Mouse (Mus musculus) hindbrain, embryonic 16.5 days (tissue): ENCODE measurements at regions not wholly inside any gene's neighbourhood (a gene's known extent, or its start where the extent isn't known, plus 50 kb on each side); places are given as distances from the start of the nearest gene placed in this dataset.

Experiments used
- ATAC-seq: fragments of 200-750 bp; cut with Nextera tagmentation; 2 replicates; pipeline ENCODE4 v1.8.0; 2017; ENCODE audit warnings: moderate TSS enrichment, moderate library complexity
- H3K27ac ChIP-seq: fragments of 300-500 bp; sonication (generic); 2 replicates; pipeline ENCODE4 v1.5.1; 2014; ENCODE audit warnings: low read depth, mild to moderate bottlenecking, control low read depth, low read length, moderate library complexity
- H3K27me3 ChIP-seq: fragments of 300-500 bp; sonication (generic); replicated peaks from 2 replicates; pipeline ENCODE4 v1.6.1; 2014; ENCODE audit warnings: low read length; ENCODE audit not compliant: control insufficient read depth, insufficient read depth
- H3K36me3 ChIP-seq: fragments of 300-500 bp; sonication (generic); 2 replicates; pipeline ENCODE4 v1.6.1; 2014; ENCODE audit warnings: mild to moderate bottlenecking, low read length, moderate library complexity, mixed read lengths; ENCODE audit not compliant: control insufficient read depth, insufficient read depth
- H3K4me1 ChIP-seq: fragments of 300-500 bp; sonication (generic); 2 replicates; pipeline ENCODE4 v1.6.1; 2014; ENCODE audit warnings: low read depth, low read length; ENCODE audit not compliant: control insufficient read depth, insufficient read depth
- H3K4me2 ChIP-seq: fragments of 300-500 bp; sonication (generic); 2 replicates; pipeline ENCODE4 v1.6.1; 2014; ENCODE audit warnings: mild to moderate bottlenecking, low read length, control low read depth, moderate library complexity
- H3K4me3 ChIP-seq: fragments of 300-500 bp; sonication (generic); 2 replicates; pipeline ENCODE4 v1.5.1; 2014; ENCODE audit warnings: mild to moderate bottlenecking, low read length, control low read depth, moderate library complexity
- H3K9ac ChIP-seq: fragments of 300-500 bp; sonication (generic); 2 replicates; pipeline ENCODE4 v1.6.1; 2014; ENCODE audit warnings: low read depth, mild to moderate bottlenecking, control low read depth, low read length, moderate library complexity
- H3K9me3 ChIP-seq: fragments of 300-500 bp; sonication (generic); 2 replicates; pipeline ENCODE4 v1.6.1; 2014; ENCODE audit warnings: mild to moderate bottlenecking, low read length, moderate library complexity; ENCODE audit not compliant: control insufficient read depth
- WGBS: fragments of 180-500 bp; shearing (Covaris S2); extraction: QIAGEN DNeasy Blood & Tissue Kit; methylation state at CpG from one replicate; pipeline ENCODE4 v1.1.7; 2014; 5-methylcytosine and 5-hydroxymethylcytosine counted together

GRCm38 (mm10) chr9:82760682-82761468, 68.5 kb upstream of the Irak1bp1 start:
- no peak overlapping the region for H3K4me2 ChIP-seq
- 91% methylated on average over 9 of the region's 9 CpGs for WGBS

DNA sequence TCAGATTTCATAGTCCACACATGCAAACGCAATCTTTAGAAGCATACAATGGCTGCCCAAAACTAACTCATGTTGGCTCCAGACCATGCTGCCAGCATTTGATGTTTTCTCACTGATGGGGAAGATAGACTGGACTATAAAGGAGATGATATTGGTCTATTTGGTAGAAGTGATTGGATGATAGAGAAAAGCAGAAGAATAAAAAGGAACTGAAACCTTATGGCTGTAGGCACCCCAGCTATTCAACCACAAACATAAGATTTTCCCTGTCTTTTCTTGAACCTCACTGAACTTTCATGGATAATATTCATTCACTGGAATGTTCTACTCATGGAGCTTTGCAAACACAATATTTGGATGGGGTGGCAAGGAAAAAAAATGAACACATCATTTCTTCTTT, 65.7 kb upstream of the Irak1bp1 start:
- WGBS, result 90% methylated on average over 1 of the region's 1 CpGs
- H3K4me1 ChIP-seq, result no peaks in the 10 kb centered on the region
- H3K9me3 ChIP-seq, result no peaks in the 10 kb centered on the region
- H3K4me2 ChIP-seq, result no peak overlapping the region
- H3K27me3 ChIP-seq, result no peaks in the 10 kb centered on the region
- no peak overlapping the region for H3K4me3 ChIP-seq
- no peak for ATAC-seq
- no peaks in the 10 kb centered on the region for H3K36me3 ChIP-seq
- H3K27ac ChIP-seq, result no peak overlapping the region
- no peak overlapping the region for H3K9ac ChIP-seq

More at GRCm38 (mm10) chr9:82760682-82761468, 68.5 kb upstream of the Irak1bp1 start:
- Histone ChIP-seq H3K9ac (no peak overlapping the region), H3K4me3 (no peak overlapping the region), H3K27me3 (no peaks in the 10 kb centered on the region), H3K4me1 (no peaks in the 10 kb centered on the region), H3K36me3 (no peaks in the 10 kb centered on the region), H3K27ac (no peak overlapping the region), H3K9me3 (no peaks in the 10 kb centered on the region)
- ATAC-seq, result no peak
